Mouse (Mus musculus) spleen, postnatal 14 days (tissue): ENCODE data around the gene Pkmyt1.
A peak's percentile ranks its signal among the peaks of the same experiment; 100 is the strongest.
"Not testable (repeated sequence)": the region's sequence is repeated elsewhere in the genome, so short reads cannot be mapped to it uniquely, and the experiment has no call there.

Source experiments
- DNase-seq, 2 experiments: peaks; one replicate each; pipeline ENCODE4 v3.0.0; 2021 to 2022; ENCODE audit warnings: low spot score in 2 of 2

Gene Pkmyt1

GRCm38 (mm10) chr17:23747471-23747870 lies 21.3 kb downstream of the Pkmyt1 start:
- no peak for DNase-seq

- DNase-seq = peak in 1 of 2 experiments; percentile 35
Observed at GRCm38 (mm10) chr17:23748026-23748425, 21.9 kb downstream of the Pkmyt1 start.

GRCm38 (mm10) chr17:23748631-23749391 lies 22.7 kb downstream of the Pkmyt1 start:
- DNase-seq = peak in 1 of 2 experiments; percentile 54

GRCm38 (mm10) chr17:23749400-23750191 lies 23.5 kb downstream of the Pkmyt1 start:
- no peak for DNase-seq

- no peak for DNase-seq
Observed at GRCm38 (mm10) chr17:23755689-23756088, 29.6 kb downstream of the Pkmyt1 start.

- DNase-seq = no peak
Observed at GRCm38 (mm10) chr17:23757581-23757980, 31.4 kb downstream of the Pkmyt1 start.

- DNase-seq = no peak
Observed at GRCm38 (mm10) chr17:23758801-23759200, 32.7 kb downstream of the Pkmyt1 start.

- DNase-seq = no peak
Observed at GRCm38 (mm10) chr17:23760231-23760630, 34.1 kb downstream of the Pkmyt1 start.

- no peak for DNase-seq
Observed at GRCm38 (mm10) chr17:23761155-23761554, 35.0 kb downstream of the Pkmyt1 start.

- no peak for DNase-seq
Observed at GRCm38 (mm10) chr17:23762976-23763375, 36.8 kb downstream of the Pkmyt1 start.

GRCm38 (mm10) chr17:23770493-23770892 lies 44.4 kb downstream of the Pkmyt1 start:
- DNase-seq = no peak

GRCm38 (mm10) chr17:23770896-23771283 lies 44.8 kb downstream of the Pkmyt1 start:
- DNase-seq = no peak

- peak; percentile 92 to 93 for DNase-seq
Observed at GRCm38 (mm10) chr17:23771284-23772218, 45.4 kb downstream of the Pkmyt1 start, which contains the start of gene Flywch1. Gene Flywch1 (minus strand): TSS chr17:23771602.

- DNase-seq = not testable (repeated sequence)
Observed at GRCm38 (mm10) chr17:23772219-23772556, 46.1 kb downstream of the Pkmyt1 start.

GRCm38 (mm10) chr17:23773676-23774075 lies 47.5 kb downstream of the Pkmyt1 start:
- DNase-seq = no peak

GRCm38 (mm10) chr17:23774090-23774489 lies 48.0 kb downstream of the Pkmyt1 start:
- peak; percentile 71 to 78 for DNase-seq

- DNase-seq = no peak
Observed at GRCm38 (mm10) chr17:23776216-23776615, 50.1 kb downstream of the Pkmyt1 start.

GRCm38 (mm10) chr17:23777141-23777540 lies 51.0 kb downstream of the Pkmyt1 start:
- DNase-seq = no peak

GRCm38 (mm10) chr17:23778447-23778846 lies 52.3 kb downstream of the Pkmyt1 start:
- DNase-seq = no peak

- DNase-seq = no peak
Observed at GRCm38 (mm10) chr17:23783352-23783751, 57.2 kb downstream of the Pkmyt1 start.

- peak; percentile 27 to 50 for DNase-seq
Observed at GRCm38 (mm10) chr17:23785561-23786471, 59.7 kb downstream of the Pkmyt1 start, which contains the start of gene Flywch2. Gene Flywch2 (minus strand): TSS chr17:23786081.
